Mouse (Mus musculus): ENCODE data around the gene Sct. TPM values are rescaled to one million over a fixed set of nuclear protein-coding genes. Genes with fewer than 3 reads are reported as not detected.
A peak's percentile ranks its signal among the peaks of the same experiment; 100 is the strongest.

Gene Sct
- polyA plus RNA-seq (2012; rRNA removed): 6.4 and 8.6 TPM in 2 replicates

GRCm38 (mm10) chr7:141278766-141279590 is at the start of gene Sct:
Sct (minus strand) TSS chr7:141279133.
- H3K36me3 ChIP-seq (ENCODE audit: control insufficient read depth, insufficient read depth, low read length): no peaks in the 10 kb centered on the region
- H3K27me3 ChIP-seq (ENCODE audit: control insufficient read depth, insufficient read depth, low read length): no peaks in the 10 kb centered on the region
- peaks cover 9% of the 10 kb centered on the region for H3K4me1 ChIP-seq (ENCODE audit: control insufficient read depth, insufficient read depth, low read length)
- H3K27ac ChIP-seq (ENCODE audit: control insufficient read depth, insufficient read depth, low read depth, low read length): no peak within 1 kb of the TSS; the same call in 1 of the 2 replicates
- H3K4me3 ChIP-seq (ENCODE audit: control insufficient read depth, low read depth, low read length): peak within 1 kb of the TSS; percentile 51
- TF ChIP-seq CTCF (IDR thresholded peaks at IDR 0.05; ENCODE audit: control insufficient read depth, insufficient read depth, insufficient replicate concordance, low read depth, low read length): peak; percentile 31; the same call in 1 of the 2 replicates
- no peak for TF ChIP-seq POLR2A (IDR thresholded peaks at IDR 0.05; ENCODE audit: control insufficient read depth, low read depth, low read length)

- Histone ChIP-seq H3K27ac (ENCODE audit: control insufficient read depth, insufficient read depth, low read depth, low read length) (peak overlapping the region; percentile 98), H3K4me1 (ENCODE audit: control insufficient read depth, insufficient read depth, low read length) (peaks cover 8% of the 10 kb centered on the region), H3K27me3 (ENCODE audit: control insufficient read depth, insufficient read depth, low read length) (no peaks in the 10 kb centered on the region), H3K4me3 (ENCODE audit: control insufficient read depth, low read depth, low read length) (peak overlapping the region; percentile 95), H3K36me3 (ENCODE audit: control insufficient read depth, insufficient read depth, low read length) (no peaks in the 10 kb centered on the region)
- TF ChIP-seq POLR2A (IDR thresholded peaks at IDR 0.05; ENCODE audit: control insufficient read depth, low read depth, low read length) (no peak), CTCF (IDR thresholded peaks at IDR 0.05; ENCODE audit: control insufficient read depth, insufficient read depth, insufficient replicate concordance, low read depth, low read length) (no peak)
These were observed 49.5 kb upstream of the Sct start for GRCm38 (mm10) chr7:141328373-141328990.

- H3K36me3 ChIP-seq (ENCODE audit: control insufficient read depth, insufficient read depth, low read length): no peaks in the 10 kb centered on the region
- H3K27me3 ChIP-seq (ENCODE audit: control insufficient read depth, insufficient read depth, low read length): no peaks in the 10 kb centered on the region
- peak within 1 kb of the TSS; percentile 98 for H3K27ac ChIP-seq (ENCODE audit: control insufficient read depth, insufficient read depth, low read depth, low read length)
- peak within 1 kb of the TSS; percentile 95 for H3K4me3 ChIP-seq (ENCODE audit: control insufficient read depth, low read depth, low read length)
- H3K4me1 ChIP-seq (ENCODE audit: control insufficient read depth, insufficient read depth, low read length): peaks cover 8% of the 10 kb centered on the region
- TF ChIP-seq POLR2A (IDR thresholded peaks at IDR 0.05; ENCODE audit: control insufficient read depth, low read depth, low read length): peak; percentile 97
- 0 out of 2 replicates have a peak, but pooled peaks have one; percentile 4 for TF ChIP-seq CTCF (IDR thresholded peaks at IDR 0.05; ENCODE audit: control insufficient read depth, insufficient read depth, insufficient replicate concordance, low read depth, low read length)
These were observed 48.8 kb upstream of the Sct start, which contains the start of the genes Deaf1 and Tmem80 for GRCm38 (mm10) chr7:141327469-141328372. Deaf1 (minus strand) TSS chr7:141327690. Tmem80 (plus strand) TSS chr7:141327739.

- no peaks in the 10 kb centered on the region for H3K36me3 ChIP-seq (ENCODE audit: control insufficient read depth, insufficient read depth, low read length)
- H3K27me3 ChIP-seq (ENCODE audit: control insufficient read depth, insufficient read depth, low read length): no peaks in the 10 kb centered on the region
- peak overlapping the region; percentile 42; the same call in 1 of the 2 replicates for H3K27ac ChIP-seq (ENCODE audit: control insufficient read depth, insufficient read depth, low read depth, low read length)
- peak overlapping the region; percentile 95 for H3K4me3 ChIP-seq (ENCODE audit: control insufficient read depth, low read depth, low read length)
- peaks cover 8% of the 10 kb centered on the region for H3K4me1 ChIP-seq (ENCODE audit: control insufficient read depth, insufficient read depth, low read length)
- TF ChIP-seq POLR2A (IDR thresholded peaks at IDR 0.05; ENCODE audit: control insufficient read depth, low read depth, low read length) (no peak; the same call in 1 of the 2 replicates), CTCF (IDR thresholded peaks at IDR 0.05; ENCODE audit: control insufficient read depth, insufficient read depth, insufficient replicate concordance, low read depth, low read length) (peak; percentile 12; the same call in 1 of the 2 replicates)
These were observed 47.9 kb upstream of the Sct start for GRCm38 (mm10) chr7:141326546-141327446.

- H3K27me3 ChIP-seq (ENCODE audit: control insufficient read depth, insufficient read depth, low read length): no peaks in the 10 kb centered on the region
These were observed 45.8 kb upstream of the Sct start for GRCm38 (mm10) chr7:141324686-141325085.

GRCm38 (mm10) chr7:141319446-141319845 is 40.5 kb upstream of the Sct start:
- no peaks in the 10 kb centered on the region; the same call in none of the 2 replicates for H3K36me3 ChIP-seq (ENCODE audit: control insufficient read depth, insufficient read depth, low read length)

More at GRCm38 (mm10) chr7:141324686-141325085, 45.8 kb upstream of the Sct start:
- H3K4me1 ChIP-seq (ENCODE audit: control insufficient read depth, insufficient read depth, low read length): peaks cover 8% of the 10 kb centered on the region
- H3K36me3 ChIP-seq (ENCODE audit: control insufficient read depth, insufficient read depth, low read length): no peaks in the 10 kb centered on the region; the same call in none of the 2 replicates
- no peak overlapping the region for H3K4me3 ChIP-seq (ENCODE audit: control insufficient read depth, low read depth, low read length)
- H3K27ac ChIP-seq (ENCODE audit: control insufficient read depth, insufficient read depth, low read depth, low read length): no peak overlapping the region
- TF ChIP-seq CTCF (IDR thresholded peaks at IDR 0.05; ENCODE audit: control insufficient read depth, insufficient read depth, insufficient replicate concordance, low read depth, low read length): no peak
- no peak for TF ChIP-seq POLR2A (IDR thresholded peaks at IDR 0.05; ENCODE audit: control insufficient read depth, low read depth, low read length)

More at GRCm38 (mm10) chr7:141319446-141319845, 40.5 kb upstream of the Sct start:
- no peak overlapping the region for H3K27ac ChIP-seq (ENCODE audit: control insufficient read depth, insufficient read depth, low read depth, low read length)
- TF ChIP-seq POLR2A (IDR thresholded peaks at IDR 0.05; ENCODE audit: control insufficient read depth, low read depth, low read length): no peak
- no peak for TF ChIP-seq CTCF (IDR thresholded peaks at IDR 0.05; ENCODE audit: control insufficient read depth, insufficient read depth, insufficient replicate concordance, low read depth, low read length)
- no peaks in the 10 kb centered on the region for H3K4me1 ChIP-seq (ENCODE audit: control insufficient read depth, insufficient read depth, low read length)
- no peaks in the 10 kb centered on the region for H3K27me3 ChIP-seq (ENCODE audit: control insufficient read depth, insufficient read depth, low read length)
- peak overlapping the region; percentile 47 for H3K4me3 ChIP-seq (ENCODE audit: control insufficient read depth, low read depth, low read length)
